Mouse (Mus musculus): ENCODE data around the gene Tbc1d8b. TPM values are rescaled to one million over a fixed set of nuclear protein-coding genes. Genes with fewer than 3 reads are reported as not detected.

Tbc1d8b gene
- polyA plus RNA-seq, 1 experiment: 0.42 TPM

- 86% methylated on average over 7 of the region's 7 CpGs for WGBS
- Histone ChIP-seq H3K27me3 (ENCODE audit: control insufficient read depth, insufficient read depth, low read length) (no peaks in the 10 kb centered on the region), H3K4me1 (ENCODE audit: control insufficient read depth, insufficient read depth, insufficient read length) (no peaks in the 10 kb centered on the region), H3K4me3 (ENCODE audit: extremely low read depth, insufficient read depth, insufficient read length) (no peak overlapping the region), H3K27ac (ENCODE audit: insufficient read depth, low read length) (no peak overlapping the region), H3K36me3 (ENCODE audit: control insufficient read depth, insufficient read depth, low read length) (no peaks in the 10 kb centered on the region)
- DNase-seq (ENCODE audit: low read depth in 1 of 2, low spot score in 2 of 2): no peak
- TF ChIP-seq CTCF (IDR thresholded peaks at IDR 0.05; ENCODE audit: extremely low read depth, insufficient read depth, insufficient read length, insufficient replicate concordance) (no peak), POLR2A (IDR thresholded peaks at IDR 0.05; ENCODE audit: low read depth, low read length) (no peak)
Measured at GRCm38 (mm10) chrX:139794072-139794845, 109.5 kb downstream of the Tbc1d8b start.

- TF ChIP-seq POLR2A (IDR thresholded peaks at IDR 0.05; ENCODE audit: low read depth, low read length) (no peak), CTCF (IDR thresholded peaks at IDR 0.05; ENCODE audit: extremely low read depth, insufficient read depth, insufficient read length, insufficient replicate concordance) (no peak)
- WGBS: 54% methylated on average over 6 of the region's 6 CpGs
- no peak overlapping the region for H3K4me3 ChIP-seq (ENCODE audit: extremely low read depth, insufficient read depth, insufficient read length)
- H3K4me1 ChIP-seq (ENCODE audit: control insufficient read depth, insufficient read depth, insufficient read length): no peaks in the 10 kb centered on the region
- H3K27ac ChIP-seq (ENCODE audit: insufficient read depth, low read length): no peak overlapping the region
- no peak for DNase-seq (ENCODE audit: low read depth in 1 of 2, low spot score in 2 of 2)
- no peaks in the 10 kb centered on the region for H3K36me3 ChIP-seq (ENCODE audit: control insufficient read depth, insufficient read depth, low read length)
- no peaks in the 10 kb centered on the region for H3K27me3 ChIP-seq (ENCODE audit: control insufficient read depth, insufficient read depth, low read length)
Measured at GRCm38 (mm10) chrX:139796037-139796436, 111.2 kb downstream of the Tbc1d8b start.

- Histone ChIP-seq H3K36me3 (ENCODE audit: control insufficient read depth, insufficient read depth, low read length) (no peaks in the 10 kb centered on the region), H3K27ac (ENCODE audit: insufficient read depth, low read length) (no peak overlapping the region), H3K27me3 (ENCODE audit: control insufficient read depth, insufficient read depth, low read length) (no peaks in the 10 kb centered on the region), H3K4me1 (ENCODE audit: control insufficient read depth, insufficient read depth, insufficient read length) (no peaks in the 10 kb centered on the region), H3K4me3 (ENCODE audit: extremely low read depth, insufficient read depth, insufficient read length) (no peak overlapping the region)
- no peak for DNase-seq (ENCODE audit: low read depth in 1 of 2, low spot score in 2 of 2)
- TF ChIP-seq CTCF (IDR thresholded peaks at IDR 0.05; ENCODE audit: extremely low read depth, insufficient read depth, insufficient read length, insufficient replicate concordance) (no peak), POLR2A (IDR thresholded peaks at IDR 0.05; ENCODE audit: low read depth, low read length) (no peak)
- 40% methylated on average over 9 of the region's 9 CpGs for WGBS
Measured at GRCm38 (mm10) chrX:139797875-139798274, 113.1 kb downstream of the Tbc1d8b start.

GRCm38 (mm10) chrX:139799953-139800352 is 115.2 kb downstream of the Tbc1d8b start:
- TF ChIP-seq CTCF (IDR thresholded peaks at IDR 0.05; ENCODE audit: extremely low read depth, insufficient read depth, insufficient read length, insufficient replicate concordance) (no peak), POLR2A (IDR thresholded peaks at IDR 0.05; ENCODE audit: low read depth, low read length) (no peak)
- Histone ChIP-seq H3K27ac (ENCODE audit: insufficient read depth, low read length) (no peak overlapping the region), H3K36me3 (ENCODE audit: control insufficient read depth, insufficient read depth, low read length) (no peaks in the 10 kb centered on the region), H3K4me1 (ENCODE audit: control insufficient read depth, insufficient read depth, insufficient read length) (no peaks in the 10 kb centered on the region), H3K4me3 (ENCODE audit: extremely low read depth, insufficient read depth, insufficient read length) (no peak overlapping the region), H3K27me3 (ENCODE audit: control insufficient read depth, insufficient read depth, low read length) (no peaks in the 10 kb centered on the region)
- 87% methylated on average over 3 of the region's 3 CpGs for WGBS
- no peak for DNase-seq (ENCODE audit: low read depth in 1 of 2, low spot score in 2 of 2)

GRCm38 (mm10) chrX:139800406-139800878 is 115.6 kb downstream of the Tbc1d8b start, which contains the start of gene Cldn2:
Cldn2 (plus strand) TSS chrX:139800828.
- no peaks in the 10 kb centered on the region for H3K27me3 ChIP-seq (ENCODE audit: control insufficient read depth, insufficient read depth, low read length)
- 79% methylated on average over 8 of the region's 8 CpGs for WGBS
- H3K4me1 ChIP-seq (ENCODE audit: control insufficient read depth, insufficient read depth, insufficient read length): no peaks in the 10 kb centered on the region
- H3K27ac ChIP-seq (ENCODE audit: insufficient read depth, low read length): no peak within 1 kb of the TSS
- TF ChIP-seq CTCF (IDR thresholded peaks at IDR 0.05; ENCODE audit: extremely low read depth, insufficient read depth, insufficient read length, insufficient replicate concordance) (no peak), POLR2A (IDR thresholded peaks at IDR 0.05; ENCODE audit: low read depth, low read length) (no peak)
- no peaks in the 10 kb centered on the region for H3K36me3 ChIP-seq (ENCODE audit: control insufficient read depth, insufficient read depth, low read length)
- H3K4me3 ChIP-seq (ENCODE audit: extremely low read depth, insufficient read depth, insufficient read length): no peak within 1 kb of the TSS
- no peak for DNase-seq (ENCODE audit: low read depth in 1 of 2, low spot score in 2 of 2)

Other genes with a start within 250 kb of the Tbc1d8b start
- not detected in 2 replicates for gene D330045A20Rik, start 204.6 kb upstream of the Tbc1d8b start, polyA plus RNA-seq (2012; rRNA removed)
- 0.21 and 0.25 TPM in 2 replicates for gene Rnf128, start 121.7 kb upstream of the Tbc1d8b start, polyA plus RNA-seq (2012; rRNA removed)
- not detected in 2 replicates for gene Gm15013, start 29.5 kb downstream of the Tbc1d8b start, polyA plus RNA-seq (2012; rRNA removed)
- gene Ripply1, start 97.4 kb downstream of the Tbc1d8b start, polyA plus RNA-seq (2012; rRNA removed): 0.12 TPM in 1 of 2 replicates, not detected in the other
- gene Cldn2, start 115.8 kb downstream of the Tbc1d8b start, polyA plus RNA-seq (2012; rRNA removed): 0.04 TPM in 1 of 2 replicates, not detected in the other
- 0.43 and 0.50 TPM in 2 replicates for gene Morc4, start 186.7 kb downstream of the Tbc1d8b start, polyA plus RNA-seq (2012; rRNA removed)